Mouse (Mus musculus): ENCODE measurements around the gene Tspyl1.

The Tspyl1 gene

DNA sequence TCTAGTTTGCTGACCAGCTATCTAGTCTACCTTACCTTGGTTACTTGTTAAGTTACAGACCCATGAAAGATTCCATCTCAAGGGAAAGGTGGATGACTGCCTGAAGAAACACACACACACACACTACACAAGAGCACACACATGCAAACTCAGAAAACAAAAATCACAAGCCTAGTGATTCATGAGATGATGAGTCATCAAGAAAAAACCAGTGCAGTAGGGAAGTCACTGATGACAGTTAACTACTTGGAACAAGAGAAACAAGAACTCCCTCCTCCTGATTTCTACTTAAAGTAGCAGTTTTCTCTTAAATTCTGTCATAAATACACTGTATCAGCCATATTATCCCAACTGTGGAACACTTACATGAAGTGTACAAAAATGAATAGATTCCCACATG lies 25.1 kb downstream of the Tspyl1 start:
- DNase-seq, result no peak

DNA sequence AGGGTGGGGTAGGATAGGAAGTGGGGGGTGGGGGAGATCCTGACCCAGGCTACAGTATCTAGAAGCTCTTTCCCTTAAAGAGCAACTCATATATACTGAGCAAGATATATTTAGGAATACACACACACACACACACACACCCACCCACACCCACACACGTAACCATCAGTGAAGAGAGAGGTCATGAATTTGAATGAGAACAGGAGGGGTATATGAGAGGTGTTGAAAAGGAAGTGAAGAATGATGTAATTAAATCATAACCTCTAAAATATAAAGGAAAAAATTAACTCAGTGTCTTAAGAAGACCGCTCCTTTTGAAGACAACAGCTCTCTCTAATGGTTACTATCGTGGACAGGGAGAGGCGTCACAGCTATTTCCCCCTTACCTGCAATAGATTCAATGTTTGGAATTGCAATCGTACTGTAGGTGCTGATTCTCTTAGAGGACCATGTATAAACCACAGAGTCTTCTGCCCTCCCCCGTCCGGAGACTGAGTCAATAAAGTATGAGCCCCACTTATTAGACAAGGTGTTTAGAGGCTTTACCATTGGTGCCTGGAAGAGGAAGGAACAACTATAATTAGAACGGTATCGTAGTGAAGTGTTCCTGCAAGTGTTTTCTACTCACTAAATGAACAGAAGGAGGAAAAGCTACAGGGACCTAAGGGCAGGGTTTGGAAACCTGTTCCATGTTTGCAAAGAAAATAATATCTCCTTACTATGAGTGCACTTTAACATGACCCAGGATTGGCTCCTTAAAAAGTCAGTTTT lies 28.1 kb downstream of the Tspyl1 start:
- no peak for DNase-seq

DNA sequence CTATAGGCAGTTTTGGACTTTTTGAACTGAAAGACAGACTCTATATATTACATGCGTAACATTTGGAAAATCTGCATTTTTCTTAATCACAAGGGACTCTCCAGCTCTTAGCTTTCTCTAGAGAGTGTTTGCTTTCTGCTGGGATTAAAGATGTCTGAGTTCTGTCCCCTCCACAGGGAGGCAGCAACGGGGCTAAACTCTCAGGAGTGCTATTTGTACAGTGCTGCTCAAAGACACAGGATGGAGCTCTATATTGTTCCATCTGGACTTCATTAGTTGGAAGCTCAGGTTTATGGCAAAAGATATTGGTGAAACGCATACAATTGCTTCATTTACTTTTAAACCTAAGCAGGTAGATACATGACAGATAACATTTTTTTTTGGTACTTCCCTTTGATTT lies 30.5 kb downstream of the Tspyl1 start:
- DNase-seq, result peak in 1 of 2 experiments; percentile 19

DNA sequence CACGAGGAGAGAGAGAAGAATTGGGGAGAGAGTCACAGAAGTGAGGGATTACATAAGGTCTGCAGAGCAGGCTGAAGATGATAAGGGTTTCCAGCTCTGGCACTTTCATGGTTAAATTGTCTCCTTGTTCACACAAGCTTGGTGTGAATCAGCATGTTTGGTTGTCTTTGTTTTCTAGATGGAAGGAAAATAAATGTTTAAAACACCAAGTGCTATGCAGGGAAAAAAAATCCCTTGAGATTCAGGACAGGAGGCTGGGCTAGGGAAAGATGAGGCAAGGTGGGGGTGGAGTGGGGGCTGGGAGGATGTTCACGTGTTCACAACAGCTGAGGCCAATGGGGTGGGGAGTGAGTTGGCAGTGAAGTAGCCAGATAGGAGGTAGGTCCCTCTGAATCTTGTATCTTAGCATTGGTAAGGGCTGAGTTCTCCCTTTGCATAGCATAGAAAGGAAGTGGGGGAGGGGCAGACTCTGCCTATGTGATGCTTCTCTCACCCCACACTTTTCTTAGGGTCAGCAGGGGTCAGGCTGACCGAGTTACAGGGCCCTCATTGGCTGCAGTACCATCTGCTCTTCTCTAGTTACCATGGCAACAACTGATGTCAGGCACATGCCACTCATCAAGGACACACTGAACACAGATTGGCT lies 34.7 kb downstream of the Tspyl1 start:
- peak; percentile 72 to 77 for DNase-seq

DNA sequence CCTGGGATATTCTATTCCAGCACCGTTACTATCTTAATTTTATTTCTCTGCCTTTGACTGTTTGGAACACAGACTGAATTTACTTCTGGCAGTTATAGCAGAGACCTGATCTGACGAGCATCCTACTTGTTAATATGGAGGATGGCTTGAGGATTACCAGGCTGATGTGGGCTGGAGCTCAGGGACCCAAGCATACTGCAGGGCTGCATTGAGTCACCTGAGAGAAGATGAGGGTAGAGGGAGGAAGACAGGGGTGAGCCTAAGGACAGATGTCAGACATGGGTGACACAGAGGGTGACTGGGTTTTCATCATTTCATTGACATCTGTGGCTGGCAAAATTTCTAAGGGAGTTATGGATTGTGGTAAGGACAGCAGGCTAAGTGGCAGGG lies 35.2 kb downstream of the Tspyl1 start:
- no peak for DNase-seq

DNA sequence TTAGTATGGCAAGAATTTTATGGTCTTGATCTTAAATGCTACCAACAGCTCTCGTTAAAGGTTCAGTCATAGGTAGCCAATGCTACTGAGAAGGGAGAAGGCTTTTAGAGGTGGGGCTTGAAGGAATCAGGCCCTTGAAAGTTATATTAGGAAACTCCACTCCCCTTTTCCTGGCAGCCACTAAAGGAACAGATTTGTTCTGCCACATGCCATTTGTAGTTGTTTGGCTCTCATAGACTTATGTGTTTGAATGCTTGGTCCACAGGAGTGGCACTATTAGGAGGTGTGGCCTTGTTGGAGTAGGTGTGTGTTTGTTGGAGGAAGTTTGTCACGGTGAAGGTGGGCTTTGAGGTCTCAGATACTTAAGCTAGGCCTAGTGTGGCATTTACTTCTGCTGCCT lies 38.8 kb downstream of the Tspyl1 start:
- no peak for DNase-seq

DNA sequence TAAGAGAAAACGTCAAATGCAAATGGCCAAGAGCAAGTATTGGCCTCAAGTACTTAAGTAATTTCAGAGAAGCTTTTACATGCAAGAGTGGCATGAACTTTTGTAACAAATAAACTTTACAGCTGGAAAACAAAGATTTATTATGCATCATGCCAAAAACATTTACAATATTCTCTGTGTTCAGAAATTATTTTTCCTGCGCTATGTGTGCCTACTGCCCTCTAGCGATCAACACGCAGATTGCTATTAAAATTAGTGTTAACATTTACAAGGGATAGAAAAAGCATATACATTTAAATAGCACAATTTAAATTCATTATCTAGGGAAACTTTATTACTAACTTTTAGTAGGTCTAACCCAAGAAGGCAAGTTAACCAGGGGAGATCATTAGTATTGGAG lies 44.7 kb downstream of the Tspyl1 start:
- peak in 1 of 2 experiments; percentile 19 for DNase-seq

DNA sequence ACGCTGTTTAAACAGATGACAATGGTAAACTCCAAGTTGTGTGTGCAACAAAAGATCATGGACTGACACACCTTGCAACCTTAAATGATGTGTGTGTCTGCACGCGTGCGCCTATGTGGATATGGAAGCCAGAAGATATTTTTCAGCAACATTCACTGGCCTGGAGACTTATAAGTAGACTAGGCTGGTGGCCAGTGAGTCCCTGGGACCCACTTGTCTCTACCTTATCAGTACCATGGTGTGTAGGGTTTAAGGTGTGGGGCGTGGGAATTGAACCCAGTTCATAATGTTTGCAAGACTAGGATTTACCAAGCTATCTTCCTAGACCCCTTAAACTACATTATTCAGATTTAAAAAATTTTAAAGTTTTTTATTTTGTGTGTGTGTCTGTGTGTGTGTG lies 45.2 kb downstream of the Tspyl1 start:
- DNase-seq, result no peak

DNA sequence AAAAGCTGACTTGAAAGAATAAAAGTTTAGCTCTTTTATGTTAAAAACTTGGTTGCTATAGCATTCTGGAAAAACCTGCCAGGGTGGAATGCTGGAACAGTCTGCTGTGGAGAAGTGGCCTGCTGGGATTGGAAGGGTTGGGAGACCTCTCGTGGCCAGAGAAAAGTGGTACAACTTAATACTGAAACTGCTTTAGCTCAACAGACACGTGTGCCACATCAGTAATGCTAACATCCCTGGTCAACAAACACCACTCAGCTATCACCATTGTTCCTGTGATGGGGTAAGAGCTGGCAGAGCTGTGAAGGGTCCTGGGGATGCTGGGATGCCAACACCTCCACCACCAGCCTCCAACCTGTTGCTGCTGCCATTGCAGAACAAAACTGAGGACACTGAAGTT lies 46.3 kb downstream of the Tspyl1 start:
- peak; percentile 32 to 64 for DNase-seq
